Mouse (Mus musculus) midbrain, embryonic 15.5 days (tissue): Measurements from ENCODE around the gene Flot1. TPM values are rescaled to one million over a fixed set of nuclear protein-coding genes. Genes with fewer than 3 reads are reported as not detected.

Experiments
- ATAC-seq: fragments of 200-750 bp; cut with Nextera tagmentation; replicated peaks from 2 replicates; pipeline ENCODE4 v1.8.0; 2017; ENCODE audit warnings: moderate TSS enrichment
- H3K27ac ChIP-seq: fragments of 300-500 bp; sonication (generic); 2 replicates; pipeline ENCODE4 v1.5.1; 2015; ENCODE audit warnings: mild to moderate bottlenecking, inconsistent platforms
- H3K27me3 ChIP-seq: fragments of 300-500 bp; sonication (generic); replicated peaks from 2 replicates; pipeline ENCODE4 v1.6.1; 2015; ENCODE audit warnings: inconsistent platforms
- H3K36me3 ChIP-seq: fragments of 300-500 bp; sonication (generic); replicated peaks from 2 replicates; pipeline ENCODE4 v1.6.1; 2015; ENCODE audit warnings: inconsistent platforms
- H3K4me1 ChIP-seq: fragments of 300-500 bp; sonication (generic); 2 replicates; pipeline ENCODE4 v1.6.1; 2015; ENCODE audit warnings: inconsistent platforms
- H3K4me2 ChIP-seq: fragments of 300-500 bp; sonication (generic); 2 replicates; pipeline ENCODE4 v1.6.1; 2015; ENCODE audit warnings: inconsistent platforms, mild to moderate bottlenecking, moderate library complexity
- H3K4me3 ChIP-seq: fragments of 300-500 bp; sonication (generic); 2 replicates; pipeline ENCODE4 v1.5.1; 2015; ENCODE audit warnings: mild to moderate bottlenecking, inconsistent platforms
- H3K9ac ChIP-seq: fragments of 300-500 bp; sonication (generic); 2 replicates; pipeline ENCODE4 v1.6.1; 2015; ENCODE audit warnings: mild to moderate bottlenecking, inconsistent platforms
- H3K9me3 ChIP-seq: fragments of 300-500 bp; sonication (generic); 2 replicates; pipeline ENCODE4 v1.6.1; 2016; ENCODE audit warnings: inconsistent platforms
- WGBS: fragments of 180-500 bp; shearing (Covaris S2); methylation state at CpG from one replicate; pipeline ENCODE4 v1.1.7; 2015; ENCODE audit warnings: mixed read lengths; 5-methylcytosine and 5-hydroxymethylcytosine counted together
- polyA plus RNA-seq: library from polyadenylated mRNA; unstranded; fragments of >200 nt; fragmentation: Nextera tagmentation; extraction: Ambion mirVana; gene quantifications from 2 replicates; pipeline ENCODE4 v1.2.1, GENCODE M21; 2015

Flot1 gene
- polyA plus RNA-seq, 1 experiment from 2014 or later, result 86.8 TPM

GRCm38 (mm10) chr17:35792837-35793236, 30.2 kb upstream of the Flot1 start:
- Histone ChIP-seq H3K4me1 (no peaks in the 10 kb centered on the region), H3K9me3 (no peaks in the 10 kb centered on the region), H3K4me3 (no peak overlapping the region), H3K27ac (no peak overlapping the region), H3K4me2 (no peak overlapping the region), H3K36me3 (no peaks in the 10 kb centered on the region), H3K9ac (no peak overlapping the region), H3K27me3 (no peaks in the 10 kb centered on the region)
- ATAC-seq, result no peak
- WGBS, result 91% methylated on average over 2 of the region's 2 CpGs

GRCm38 (mm10) chr17:35795099-35795498, 27.9 kb upstream of the Flot1 start:
- no peaks in the 10 kb centered on the region for H3K36me3 ChIP-seq
- H3K9me3 ChIP-seq, result no peaks in the 10 kb centered on the region
- 59% methylated on average over 2 of the region's 2 CpGs for WGBS
- H3K4me1 ChIP-seq, result no peaks in the 10 kb centered on the region
- H3K4me3 ChIP-seq, result no peak overlapping the region
- H3K27me3 ChIP-seq, result no peaks in the 10 kb centered on the region
- H3K9ac ChIP-seq, result no peak overlapping the region
- H3K4me2 ChIP-seq, result no peak overlapping the region
- no peak overlapping the region for H3K27ac ChIP-seq
- no peak for ATAC-seq

GRCm38 (mm10) chr17:35795656-35796055, 27.4 kb upstream of the Flot1 start:
- no peak overlapping the region for H3K9ac ChIP-seq
- no peak for ATAC-seq
- WGBS, result 82% methylated on average over 6 of the region's 6 CpGs
- H3K4me1 ChIP-seq, result no peaks in the 10 kb centered on the region
- H3K9me3 ChIP-seq, result no peaks in the 10 kb centered on the region
- H3K4me2 ChIP-seq, result no peak overlapping the region
- H3K4me3 ChIP-seq, result no peak overlapping the region
- H3K27me3 ChIP-seq, result no peaks in the 10 kb centered on the region
- no peak overlapping the region for H3K27ac ChIP-seq
- no peaks in the 10 kb centered on the region for H3K36me3 ChIP-seq

- WGBS, result 69% methylated on average over 5 of the region's 5 CpGs
Observed at GRCm38 (mm10) chr17:35796835-35797234, 26.2 kb upstream of the Flot1 start.

GRCm38 (mm10) chr17:35800905-35801304, 22.1 kb upstream of the Flot1 start:
- 76% methylated on average over 2 of the region's 2 CpGs for WGBS
- Histone ChIP-seq H3K4me1 (no peaks in the 10 kb centered on the region), H3K9ac (no peak overlapping the region), H3K4me2 (no peak overlapping the region), H3K27ac (no peak overlapping the region), H3K27me3 (no peaks in the 10 kb centered on the region), H3K9me3 (no peaks in the 10 kb centered on the region), H3K36me3 (no peaks in the 10 kb centered on the region), H3K4me3 (no peak overlapping the region)
- no peak for ATAC-seq

More at GRCm38 (mm10) chr17:35796835-35797234, 26.2 kb upstream of the Flot1 start:
- Histone ChIP-seq H3K27ac (no peak overlapping the region), H3K36me3 (no peaks in the 10 kb centered on the region), H3K9ac (no peak overlapping the region), H3K9me3 (no peaks in the 10 kb centered on the region), H3K4me3 (no peak overlapping the region), H3K27me3 (no peaks in the 10 kb centered on the region), H3K4me2 (no peak overlapping the region), H3K4me1 (no peaks in the 10 kb centered on the region)
- ATAC-seq, result no peak

- no peak overlapping the region for H3K27ac ChIP-seq
- H3K9ac ChIP-seq, result no peak overlapping the region
- H3K9me3 ChIP-seq, result no peaks in the 10 kb centered on the region
- H3K36me3 ChIP-seq, result no peaks in the 10 kb centered on the region
- H3K4me2 ChIP-seq, result no peak overlapping the region
- H3K27me3 ChIP-seq, result no peaks in the 10 kb centered on the region
- H3K4me1 ChIP-seq, result no peaks in the 10 kb centered on the region
- H3K4me3 ChIP-seq, result no peak overlapping the region
- 59% methylated on average over 6 of the region's 6 CpGs for WGBS
- no peak for ATAC-seq
Observed at GRCm38 (mm10) chr17:35803020-35803419, 20.0 kb upstream of the Flot1 start.

- H3K27me3 ChIP-seq, result no peaks in the 10 kb centered on the region
- H3K9ac ChIP-seq, result no peak overlapping the region
- WGBS, result 93% methylated on average over 4 of the region's 4 CpGs
Observed at GRCm38 (mm10) chr17:35803858-35804399, 19.1 kb upstream of the Flot1 start.

GRCm38 (mm10) chr17:35808073-35808472, 15.0 kb upstream of the Flot1 start:
- no peaks in the 10 kb centered on the region for H3K36me3 ChIP-seq
- H3K27me3 ChIP-seq, result no peaks in the 10 kb centered on the region
- no peak for ATAC-seq
- H3K4me1 ChIP-seq, result no peaks in the 10 kb centered on the region
- H3K4me3 ChIP-seq, result no peak overlapping the region
- no peaks in the 10 kb centered on the region for H3K9me3 ChIP-seq
- H3K9ac ChIP-seq, result no peak overlapping the region
- H3K4me2 ChIP-seq, result no peak overlapping the region
- no peak overlapping the region for H3K27ac ChIP-seq
- 72% methylated on average over 9 of the region's 9 CpGs for WGBS

More at GRCm38 (mm10) chr17:35803858-35804399, 19.1 kb upstream of the Flot1 start:
- Histone ChIP-seq H3K4me1 (no peaks in the 10 kb centered on the region), H3K4me3 (no peak overlapping the region), H3K4me2 (no peak overlapping the region), H3K27ac (no peak overlapping the region), H3K36me3 (no peaks in the 10 kb centered on the region), H3K9me3 (no peaks in the 10 kb centered on the region)
- no peak for ATAC-seq

GRCm38 (mm10) chr17:35809395-35809794, 13.6 kb upstream of the Flot1 start:
- Histone ChIP-seq H3K4me3 (no peak overlapping the region), H3K4me1 (no peaks in the 10 kb centered on the region), H3K36me3 (no peaks in the 10 kb centered on the region), H3K9me3 (no peaks in the 10 kb centered on the region), H3K4me2 (no peak overlapping the region), H3K9ac (no peak overlapping the region), H3K27me3 (no peaks in the 10 kb centered on the region), H3K27ac (no peak overlapping the region)
- no peak for ATAC-seq
- WGBS, result 87% methylated on average over 11 of the region's 11 CpGs

GRCm38 (mm10) chr17:35810900-35811648, 12.0 kb upstream of the Flot1 start:
- H3K36me3 ChIP-seq, result no peaks in the 10 kb centered on the region
- no peaks in the 10 kb centered on the region for H3K27me3 ChIP-seq
- H3K9ac ChIP-seq, result no peak overlapping the region
- no peak overlapping the region for H3K27ac ChIP-seq
- H3K9me3 ChIP-seq, result no peaks in the 10 kb centered on the region
- ATAC-seq, result no peak
- WGBS, result 83% methylated on average over 5 of the region's 5 CpGs
- no peak overlapping the region for H3K4me3 ChIP-seq
- H3K4me1 ChIP-seq, result no peaks in the 10 kb centered on the region
- H3K4me2 ChIP-seq, result no peak overlapping the region

- H3K4me3 ChIP-seq, result no peak overlapping the region
- 67% methylated on average over 5 of the region's 5 CpGs for WGBS
- H3K9me3 ChIP-seq, result no peaks in the 10 kb centered on the region
- no peak overlapping the region for H3K27ac ChIP-seq
- no peaks in the 10 kb centered on the region for H3K36me3 ChIP-seq
- H3K4me1 ChIP-seq, result no peaks in the 10 kb centered on the region
- no peak overlapping the region for H3K9ac ChIP-seq
- no peak for ATAC-seq
- no peak overlapping the region for H3K4me2 ChIP-seq
- no peaks in the 10 kb centered on the region for H3K27me3 ChIP-seq
Observed at GRCm38 (mm10) chr17:35812307-35812706, 10.7 kb upstream of the Flot1 start.

- no peak for ATAC-seq
- H3K4me1 ChIP-seq, result no peaks in the 10 kb centered on the region
- WGBS, result 72% methylated on average over 6 of the region's 6 CpGs
- no peak overlapping the region for H3K27ac ChIP-seq
- H3K4me3 ChIP-seq, result no peak overlapping the region
- H3K4me2 ChIP-seq, result no peak overlapping the region
- H3K9me3 ChIP-seq, result no peaks in the 10 kb centered on the region
- no peaks in the 10 kb centered on the region for H3K27me3 ChIP-seq
- H3K9ac ChIP-seq, result no peak overlapping the region
- H3K36me3 ChIP-seq, result no peaks in the 10 kb centered on the region
Observed at GRCm38 (mm10) chr17:35812736-35813135, 10.3 kb upstream of the Flot1 start.

GRCm38 (mm10) chr17:35813245-35813647, 9.8 kb upstream of the Flot1 start:
- Histone ChIP-seq H3K4me1 (no peaks in the 10 kb centered on the region), H3K27me3 (no peaks in the 10 kb centered on the region), H3K27ac (no peak overlapping the region), H3K9me3 (no peaks in the 10 kb centered on the region), H3K36me3 (no peaks in the 10 kb centered on the region), H3K4me2 (no peak overlapping the region), H3K9ac (no peak overlapping the region), H3K4me3 (no peak overlapping the region)
- 54% methylated on average over 7 of the region's 7 CpGs for WGBS
- peak; percentile 60; the same call in 1 of the 2 replicates for ATAC-seq
